Mouse (Mus musculus) cerebral cortex, adult 2 months (tissue): ENCODE results near the gene Srpk2.

Experiments used
- WGBS: fragments of 180-500 bp; shearing (Covaris S2); methylation state at CpG from one replicate; pipeline ENCODE4 v1.1.7; 2018; 5-methylcytosine and 5-hydroxymethylcytosine counted together

Srpk2 gene

GRCm38 (mm10) chr5:23502317-23502937 is 182.0 kb downstream of the Srpk2 start:
- 72% methylated on average over 13 of the region's 13 CpGs for WGBS

- WGBS, result 41% methylated on average over 13 of the region's 13 CpGs
Observed at GRCm38 (mm10) chr5:23501582-23502316, 182.7 kb downstream of the Srpk2 start.

DNA sequence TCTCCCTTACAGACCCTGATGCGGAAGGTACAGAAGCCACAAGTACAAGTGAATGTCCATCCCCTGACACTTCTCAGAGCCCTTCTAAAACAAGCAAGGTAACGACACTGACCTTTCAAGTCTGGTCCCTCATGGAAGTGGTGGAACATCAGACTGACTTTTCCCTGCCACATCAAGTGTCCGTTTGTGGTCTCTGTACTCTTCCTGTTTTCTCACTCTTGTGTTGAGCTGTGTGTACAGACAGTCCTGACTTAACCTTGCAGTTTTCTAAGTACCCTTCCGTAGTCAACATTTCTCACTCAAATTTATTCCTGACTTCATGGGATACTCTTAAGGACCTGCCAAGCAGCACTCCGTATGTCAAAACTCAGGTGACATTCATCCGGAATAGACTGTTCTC is 183.7 kb downstream of the Srpk2 start:
- 64% methylated on average over 6 of the region's 6 CpGs for WGBS

DNA sequence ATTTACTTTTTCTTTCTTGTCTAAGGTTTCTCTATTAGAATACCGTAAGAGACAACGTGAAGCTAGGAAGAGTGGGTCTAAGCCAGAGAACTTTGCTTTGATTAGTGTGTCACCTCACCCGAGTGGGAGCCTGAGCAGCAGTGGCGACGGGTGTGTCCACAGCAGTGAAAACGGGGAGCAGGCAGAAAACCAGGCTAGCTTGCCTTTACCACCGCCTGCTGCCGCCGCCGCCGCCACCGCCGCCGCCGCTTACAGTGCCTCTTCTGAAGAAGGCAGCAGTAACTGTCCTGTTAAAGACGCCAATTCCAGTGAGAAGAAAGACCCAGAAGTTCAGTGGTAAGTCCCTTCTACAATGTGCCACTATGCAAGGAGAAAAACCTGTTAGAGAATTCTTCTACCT is 185.2 kb downstream of the Srpk2 start:
- WGBS, result 75% methylated on average over 16 of the region's 16 CpGs

DNA sequence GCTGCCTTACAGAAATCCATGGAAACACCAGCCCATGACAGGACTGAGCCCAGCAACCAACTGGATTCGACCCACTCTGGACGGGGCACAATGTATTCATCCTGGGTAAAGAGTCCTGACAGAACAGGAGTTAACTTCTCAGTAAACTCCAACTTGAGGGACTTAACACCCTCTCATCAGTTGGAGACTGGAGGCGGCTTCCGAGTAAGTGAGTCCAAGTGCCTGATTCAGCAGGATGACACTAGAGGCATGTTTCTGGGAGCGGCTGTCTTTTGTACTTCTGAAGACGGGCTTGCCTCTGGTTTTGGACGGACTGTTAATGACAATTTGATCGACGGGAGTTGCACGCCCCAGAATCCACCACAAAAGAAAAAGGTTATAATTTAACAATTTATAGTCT is 186.5 kb downstream of the Srpk2 start:
- WGBS, result 44% methylated on average over 10 of the region's 10 CpGs

DNA sequence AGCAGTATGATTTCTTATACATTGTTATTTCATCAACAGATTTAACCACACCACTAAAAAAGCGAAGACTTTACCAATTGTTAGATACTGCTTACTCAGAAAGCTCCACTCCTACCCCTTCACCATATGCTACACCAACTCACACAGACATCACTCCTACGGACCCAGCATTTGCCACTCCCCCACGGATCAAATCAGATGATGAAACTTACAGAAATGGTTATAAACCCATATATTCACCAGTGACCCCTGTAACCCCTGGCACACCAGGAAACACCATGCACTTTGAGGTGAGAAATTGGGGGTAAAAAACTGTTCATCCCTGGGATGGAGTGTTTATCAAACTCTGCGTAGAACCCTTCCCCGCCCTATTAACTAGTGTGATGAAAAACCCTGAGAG is 187.5 kb downstream of the Srpk2 start:
- WGBS, result 52% methylated on average over 5 of the region's 5 CpGs

DNA sequence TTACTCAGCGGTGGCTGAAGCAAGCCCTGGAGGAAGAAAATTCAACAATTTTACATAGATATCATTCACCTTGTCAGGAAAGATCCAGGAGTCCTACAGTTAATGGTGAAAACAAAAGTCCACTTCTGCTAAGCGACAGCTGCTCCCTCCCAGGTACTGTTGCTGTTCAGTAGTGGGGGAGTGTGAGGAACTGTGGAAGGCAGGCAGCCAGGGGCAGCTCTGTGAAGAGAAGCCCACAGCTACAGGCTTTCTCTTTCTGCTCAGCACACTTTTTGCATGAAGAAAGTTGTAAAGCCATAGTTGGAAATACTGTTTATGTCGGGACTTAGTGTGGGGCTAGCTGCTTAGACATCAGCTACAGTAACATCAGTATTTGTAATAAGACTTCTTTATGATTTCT is 188.0 kb downstream of the Srpk2 start:
- 41% methylated on average over 3 of the region's 3 CpGs for WGBS

GRCm38 (mm10) chr5:23490797-23491196 is 193.6 kb downstream of the Srpk2 start:
- 41% methylated on average over 2 of the region's 2 CpGs for WGBS

DNA sequence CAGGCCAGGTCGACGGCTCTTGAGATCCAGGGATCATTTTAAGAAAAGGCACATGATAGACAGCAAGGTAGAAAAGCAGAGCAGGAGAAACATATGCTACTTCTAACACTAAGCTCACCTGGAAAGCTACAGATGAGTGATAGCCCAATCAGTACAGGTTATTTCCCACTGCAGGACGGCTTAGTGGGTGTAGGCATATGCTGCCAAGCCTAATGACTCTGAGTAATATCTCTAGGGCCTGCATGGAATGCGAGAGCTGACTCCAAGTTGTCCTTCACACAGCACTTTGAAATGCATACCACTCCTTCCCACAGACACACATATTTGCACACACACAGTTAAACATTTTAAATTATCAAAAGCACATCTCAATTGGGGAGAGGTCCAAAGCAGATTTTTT is 195.2 kb downstream of the Srpk2 start:
- 59% methylated on average over 4 of the region's 4 CpGs for WGBS

- 84% methylated on average over 7 of the region's 7 CpGs for WGBS
Observed at GRCm38 (mm10) chr5:23483811-23484210, 200.6 kb downstream of the Srpk2 start.

- 61% methylated on average over 6 of the region's 6 CpGs for WGBS
Observed at GRCm38 (mm10) chr5:23473098-23473873, 211.1 kb downstream of the Srpk2 start.

- WGBS, result 72% methylated on average over 4 of the region's 4 CpGs
Observed at GRCm38 (mm10) chr5:23466546-23466945, 217.9 kb downstream of the Srpk2 start.

DNA sequence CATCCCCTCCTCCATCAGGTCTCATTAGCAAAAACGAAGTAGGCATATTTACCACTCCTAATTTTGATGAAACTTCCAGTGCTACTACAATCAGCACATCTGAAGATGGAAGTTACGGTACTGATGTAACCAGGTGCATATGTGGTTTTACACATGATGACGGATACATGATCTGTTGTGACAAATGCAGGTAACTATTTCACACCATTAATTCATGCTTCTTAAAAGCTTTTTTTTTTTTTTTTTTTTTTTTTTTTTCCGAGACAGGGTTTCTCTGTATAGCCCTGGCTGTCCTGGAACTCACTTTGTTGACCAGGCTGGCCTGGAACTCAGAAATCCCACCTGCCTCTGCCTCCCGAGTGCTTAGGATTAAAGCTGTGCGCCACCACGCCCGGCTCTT is 219.7 kb downstream of the Srpk2 start:
- WGBS, result 81% methylated on average over 8 of the region's 8 CpGs

GRCm38 (mm10) chr5:23464247-23464646 is 220.2 kb downstream of the Srpk2 start:
- 83% methylated on average over 3 of the region's 3 CpGs for WGBS

DNA sequence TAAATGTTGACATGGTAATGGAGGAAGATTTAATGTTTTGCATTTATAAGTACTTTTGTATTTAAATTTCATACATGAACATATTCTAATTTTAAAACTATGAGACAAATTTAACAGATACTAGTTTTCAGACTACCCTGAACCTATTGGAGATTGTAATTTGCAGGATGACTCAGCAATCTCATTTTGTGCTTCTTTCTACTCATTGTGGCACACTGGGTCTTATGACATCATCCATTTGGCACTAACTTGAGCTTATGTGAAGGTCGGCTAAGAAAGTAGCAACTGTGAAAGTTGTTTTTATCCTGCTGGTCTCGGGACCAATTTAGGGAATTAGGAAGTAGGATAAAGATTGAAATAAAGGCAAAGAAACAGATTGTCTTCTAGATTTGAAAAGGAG is 222.7 kb downstream of the Srpk2 start:
- WGBS, result 3% methylated on average over 2 of the region's 2 CpGs

GRCm38 (mm10) chr5:23453561-23453960 is 230.9 kb downstream of the Srpk2 start:
- 68% methylated on average over 2 of the region's 2 CpGs for WGBS
